Mouse (Mus musculus) midbrain, embryonic 10.5 days (tissue): ENCODE data around the gene Mall. TPM values are rescaled to one million over a fixed set of nuclear protein-coding genes. Genes with fewer than 3 reads are reported as not detected.

Experiments
- DNase-seq: peaks from one replicate; pipeline ENCODE4 v3.0.0-alpha.2; 2017; ENCODE audit warnings: low spot score
- H3K27ac ChIP-seq: fragments of 300-500 bp; sonication (generic); replicated peaks from 2 replicates; pipeline ENCODE4 v1.5.1; 2016; ENCODE audit warnings: mild to moderate bottlenecking
- H3K27me3 ChIP-seq: fragments of 300-500 bp; sonication (generic); 2 replicates; pipeline ENCODE4 v1.6.1; 2016; ENCODE audit warnings: low read depth, mild to moderate bottlenecking; ENCODE audit not compliant: poor library complexity, severe bottlenecking
- H3K36me3 ChIP-seq: fragments of 300-500 bp; sonication (generic); 2 replicates; pipeline ENCODE4 v1.6.1; 2016; ENCODE audit warnings: mild to moderate bottlenecking, moderate library complexity
- H3K4me1 ChIP-seq: fragments of 300-500 bp; sonication (generic); 2 replicates; pipeline ENCODE4 v1.6.1; 2016
- H3K4me3 ChIP-seq: fragments of 300-500 bp; sonication (generic); 2 replicates; pipeline ENCODE4 v1.5.1; 2016; ENCODE audit warnings: mild to moderate bottlenecking, moderate library complexity
- H3K9me3 ChIP-seq: fragments of 300-500 bp; sonication (generic); replicated peaks from 2 replicates; pipeline ENCODE4 v1.6.1; 2016; ENCODE audit warnings: mild to moderate bottlenecking
- whole genome bisulfite sequencing: fragments of 180-500 bp; shearing (Covaris S2); methylation state at CpG from one replicate; pipeline ENCODE4 v1.1.7; 2016; 5-methylcytosine and 5-hydroxymethylcytosine counted together
- polyA plus RNA-seq: library from polyadenylated mRNA; unstranded; fragments of >200 nt; fragmentation: Nextera tagmentation; extraction: Ambion mirVana; gene quantifications from 2 replicates; pipeline ENCODE4 v1.2.1, GENCODE M21; 2016

Gene Mall
- polyA plus RNA-seq, 1 experiment from 2014 or later: 0.56 TPM

GRCm38 (mm10) chr2:127722176-127722892 is 7.4 kb downstream of the Mall start:
- H3K27ac ChIP-seq: no peak overlapping the region
- no peak for DNase-seq

GRCm38 (mm10) chr2:127718839-127719468 is 10.8 kb downstream of the Mall start:
- 72% methylated on average over 8 of the region's 8 CpGs for WGBS

More at GRCm38 (mm10) chr2:127722176-127722892, 7.4 kb downstream of the Mall start:
- H3K27me3 ChIP-seq: no peaks in the 10 kb centered on the region
- H3K4me3 ChIP-seq: no peak overlapping the region
- no peaks in the 10 kb centered on the region for H3K9me3 ChIP-seq
- peaks cover 15% of the 10 kb centered on the region for H3K4me1 ChIP-seq
- no peaks in the 10 kb centered on the region for H3K36me3 ChIP-seq
- WGBS: 77% methylated on average over 7 of the region's 7 CpGs

GRCm38 (mm10) chr2:127714726-127715125 is 15.0 kb downstream of the Mall start:
- H3K4me3 ChIP-seq: no peak overlapping the region
- H3K36me3 ChIP-seq: no peaks in the 10 kb centered on the region
- H3K27ac ChIP-seq: no peak overlapping the region
- H3K4me1 ChIP-seq: peaks cover 1% of the 10 kb centered on the region
- H3K27me3 ChIP-seq: no peaks in the 10 kb centered on the region
- no peaks in the 10 kb centered on the region for H3K9me3 ChIP-seq
- WGBS: 71% methylated on average over 3 of the region's 3 CpGs
- no peak for DNase-seq

More at GRCm38 (mm10) chr2:127718839-127719468, 10.8 kb downstream of the Mall start:
- peaks cover 15% of the 10 kb centered on the region for H3K4me1 ChIP-seq
- H3K27me3 ChIP-seq: no peaks in the 10 kb centered on the region
- H3K36me3 ChIP-seq: no peaks in the 10 kb centered on the region
- no peak overlapping the region for H3K27ac ChIP-seq
- H3K9me3 ChIP-seq: no peaks in the 10 kb centered on the region
- H3K4me3 ChIP-seq: no peak overlapping the region
- DNase-seq: no peak

GRCm38 (mm10) chr2:127708792-127709191 is 20.9 kb downstream of the Mall start:
- DNase-seq: no peak
- Histone ChIP-seq H3K9me3 (no peaks in the 10 kb centered on the region), H3K27me3 (no peaks in the 10 kb centered on the region), H3K4me1 (peaks cover 4% of the 10 kb centered on the region), H3K36me3 (no peaks in the 10 kb centered on the region), H3K27ac (no peak overlapping the region), H3K4me3 (no peak overlapping the region)
- 74% methylated on average over 3 of the region's 3 CpGs for WGBS

GRCm38 (mm10) chr2:127708060-127708459 is 21.7 kb downstream of the Mall start:
- WGBS: 57% methylated on average over 3 of the region's 3 CpGs
- Histone ChIP-seq H3K36me3 (no peaks in the 10 kb centered on the region), H3K27me3 (no peaks in the 10 kb centered on the region), H3K9me3 (no peaks in the 10 kb centered on the region), H3K27ac (no peak overlapping the region), H3K4me1 (peaks cover 4% of the 10 kb centered on the region), H3K4me3 (no peak overlapping the region)
- no peak for DNase-seq

GRCm38 (mm10) chr2:127705267-127705666 is 24.5 kb downstream of the Mall start:
- H3K36me3 ChIP-seq: no peaks in the 10 kb centered on the region
- H3K4me1 ChIP-seq: peaks cover 4% of the 10 kb centered on the region
- H3K9me3 ChIP-seq: no peaks in the 10 kb centered on the region
- H3K4me3 ChIP-seq: no peak overlapping the region
- no peak overlapping the region for H3K27ac ChIP-seq
- no peaks in the 10 kb centered on the region for H3K27me3 ChIP-seq
- 75% methylated on average over 6 of the region's 6 CpGs for WGBS
- DNase-seq: no peak

- no peak for DNase-seq
- Histone ChIP-seq H3K27me3 (0 out of 2 replicates have a peak, but pooled peaks cover 6% of the 10 kb centered on the region), H3K9me3 (no peaks in the 10 kb centered on the region), H3K4me3 (no peak overlapping the region), H3K4me1 (no peaks in the 10 kb centered on the region), H3K27ac (no peak overlapping the region), H3K36me3 (no peaks in the 10 kb centered on the region)
- whole genome bisulfite sequencing: 84% methylated on average over 4 of the region's 4 CpGs
These were observed 40.5 kb downstream of the Mall start for GRCm38 (mm10) chr2:127689239-127689638.

GRCm38 (mm10) chr2:127683687-127684331 is 45.9 kb downstream of the Mall start:
- Histone ChIP-seq H3K4me1 (peaks cover 4% of the 10 kb centered on the region), H3K4me3 (no peak overlapping the region), H3K36me3 (no peaks in the 10 kb centered on the region), H3K9me3 (no peaks in the 10 kb centered on the region), H3K27ac (no peak overlapping the region), H3K27me3 (0 out of 2 replicates have a peak, but pooled peaks cover 6% of the 10 kb centered on the region)
- 37% methylated on average over 12 of the region's 12 CpGs for WGBS
- DNase-seq: peak; percentile 70

GRCm38 (mm10) chr2:127667843-127668506 is 61.8 kb downstream of the Mall start:
- no peak for DNase-seq
- Histone ChIP-seq H3K36me3 (no peaks in the 10 kb centered on the region), H3K27ac (no peak overlapping the region), H3K27me3 (no peaks in the 10 kb centered on the region), H3K9me3 (no peaks in the 10 kb centered on the region), H3K4me1 (no peaks in the 10 kb centered on the region), H3K4me3 (no peak overlapping the region)
- WGBS: 29% methylated on average over 2 of the region's 2 CpGs

- H3K36me3 ChIP-seq: no peaks in the 10 kb centered on the region
- no peaks in the 10 kb centered on the region for H3K9me3 ChIP-seq
- no peaks in the 10 kb centered on the region for H3K4me1 ChIP-seq
- H3K27ac ChIP-seq: no peak overlapping the region
- DNase-seq: no peak
- no peak overlapping the region for H3K4me3 ChIP-seq
- no peaks in the 10 kb centered on the region for H3K27me3 ChIP-seq
These were observed 62.7 kb downstream of the Mall start for GRCm38 (mm10) chr2:127667015-127667414.

GRCm38 (mm10) chr2:127662708-127663107 is 67.0 kb downstream of the Mall start:
- H3K27ac ChIP-seq: no peak overlapping the region
- H3K4me3 ChIP-seq: no peak overlapping the region
- DNase-seq: no peak
- no peaks in the 10 kb centered on the region for H3K9me3 ChIP-seq
- no peaks in the 10 kb centered on the region for H3K4me1 ChIP-seq
- H3K36me3 ChIP-seq: no peaks in the 10 kb centered on the region
- 48% methylated on average over 2 of the region's 2 CpGs for WGBS
- H3K27me3 ChIP-seq: peaks cover 15% of the 10 kb centered on the region

GRCm38 (mm10) chr2:127656086-127656720 is 73.5 kb downstream of the Mall start, which contains the start of gene Mal:
TSS of gene Mal (minus strand) at chr2:127656695.
- Histone ChIP-seq H3K4me1 (peaks cover 16% of the 10 kb centered on the region), H3K27ac (peak within 1 kb of the TSS; percentile 46; the same call in 1 of the 2 replicates), H3K4me3 (peak within 1 kb of the TSS; percentile 62), H3K9me3 (no peaks in the 10 kb centered on the region), H3K27me3 (peaks cover 77% of the 10 kb centered on the region), H3K36me3 (no peaks in the 10 kb centered on the region)
- WGBS: under 1% methylated on average over 43 of the region's 43 CpGs
- peak; percentile 77 for DNase-seq
